Mouse (Mus musculus) spleen, postnatal 36 days (tissue): ENCODE measurements around the gene St3gal4.

Experiments used
- DNase-seq, 2 experiments: peaks; one replicate each; pipeline ENCODE4 v3.0.0; 2022; ENCODE audit warnings: low spot score in 2 of 2, mixed read lengths in 1 of 2

Gene St3gal4

GRCm38 (mm10) chr9:35049891-35050527 is 69.1 kb downstream of the St3gal4 start:
- no peak for DNase-seq

- DNase-seq = no peak
Observed at GRCm38 (mm10) chr9:35048449-35048848, 70.6 kb downstream of the St3gal4 start.

- no peak for DNase-seq
Observed at GRCm38 (mm10) chr9:35045756-35046155, 73.3 kb downstream of the St3gal4 start.

GRCm38 (mm10) chr9:35045031-35045531 is 74.0 kb downstream of the St3gal4 start:
- peak in 1 of 2 experiments; percentile 20 for DNase-seq

- DNase-seq = no peak
Observed at GRCm38 (mm10) chr9:35044458-35044857, 74.6 kb downstream of the St3gal4 start.

GRCm38 (mm10) chr9:35043619-35044018 is 75.4 kb downstream of the St3gal4 start:
- no peak for DNase-seq

GRCm38 (mm10) chr9:35041493-35041892 is 77.6 kb downstream of the St3gal4 start:
- no peak for DNase-seq

GRCm38 (mm10) chr9:35039846-35040245 is 79.2 kb downstream of the St3gal4 start:
- no peak for DNase-seq

- peak; percentile 24 to 30 for DNase-seq
Observed at GRCm38 (mm10) chr9:35038922-35039586, 80.0 kb downstream of the St3gal4 start.

- no peak for DNase-seq
Observed at GRCm38 (mm10) chr9:35035074-35035473, 84.0 kb downstream of the St3gal4 start.

- no peak for DNase-seq
Observed at GRCm38 (mm10) chr9:35032457-35032856, 86.6 kb downstream of the St3gal4 start.

GRCm38 (mm10) chr9:35030823-35031222 is 88.2 kb downstream of the St3gal4 start:
- peak in 1 of 2 experiments; percentile 25 for DNase-seq

GRCm38 (mm10) chr9:35027382-35027997 is 91.6 kb downstream of the St3gal4 start:
- DNase-seq = no peak

- DNase-seq = no peak
Observed at GRCm38 (mm10) chr9:35026897-35027311, 92.2 kb downstream of the St3gal4 start.

GRCm38 (mm10) chr9:35026311-35026710 is 92.8 kb downstream of the St3gal4 start:
- DNase-seq = no peak

GRCm38 (mm10) chr9:35024591-35025496 is 94.2 kb downstream of the St3gal4 start:
- DNase-seq = no peak

- no peak for DNase-seq
Observed at GRCm38 (mm10) chr9:35021744-35022143, 97.3 kb downstream of the St3gal4 start.

- DNase-seq = no peak
Observed at GRCm38 (mm10) chr9:35020015-35020653, 98.9 kb downstream of the St3gal4 start.

GRCm38 (mm10) chr9:35019372-35019771 is 99.7 kb downstream of the St3gal4 start:
- DNase-seq = no peak

GRCm38 (mm10) chr9:35018056-35018455 is 101.0 kb downstream of the St3gal4 start:
- no peak for DNase-seq

GRCm38 (mm10) chr9:35017563-35017962 is 101.5 kb downstream of the St3gal4 start:
- no peak for DNase-seq
